ENCODE assay signal across 19 mouse cellular contexts in genomic region chr2:166051421-166051820, GRCm38 (mm10). TPM values are rescaled to one million over a fixed set of nuclear protein-coding genes. Genes with fewer than 3 reads are reported as not detected.
DNase-seq lines count a peak whose midpoint lies in the region; TF ChIP-seq lines count a peak whose summit lies in the region.
"Had no signal": no experiment of that assay in that cellular context is flagged by ENCODE, and none has a peak within 500 bp of the region (broad histone marks: within the 10 kb centered on the region; RNA-seq: fewer than 3 reads in every experiment).

No protein-coding gene starts in this region.

- peaks cover 4% of the 10 kb centered on the region for H3K4me1 ChIP-seq in cortical plate, adult 2 months (ENCODE audit: control insufficient read depth, insufficient read depth, low read length)
- peaks cover 9% of the 10 kb centered on the region for H3K4me1 ChIP-seq in olfactory bulb, adult 2 months (ENCODE audit: control insufficient read depth, insufficient read depth, low read length)
- H3K4me1 ChIP-seq: embryonic facial prominence, embryonic 12.5 days; forebrain, embryonic 13.5 days; forebrain, embryonic 15.5 days had no signal

- peak overlapping the region; percentile 85 for H3K27ac ChIP-seq in gastrocnemius, adult 2 months
- peak overlapping the region; percentile 15; the same call in 1 of the 2 replicates for H3K27ac ChIP-seq in cortical plate, adult 2 months (ENCODE audit: insufficient read depth, low read length)
- peak overlapping the region; percentile 41; the same call in 1 of the 2 replicates for H3K27ac ChIP-seq in olfactory bulb, adult 2 months (ENCODE audit: insufficient read depth, low read depth, low read length)
- H3K27ac ChIP-seq: embryonic facial prominence, embryonic 10.5 days; embryonic facial prominence, embryonic 12.5 days; forebrain, embryonic 13.5 days; forebrain, embryonic 15.5 days had no signal

- intact Hi-C loops in gastrocnemius, adult 2 months (cut with DNase I), result no loop called here

- no peak for TF ChIP-seq POLR2A in cortical plate, adult 2 months (IDR thresholded peaks at IDR 0.05; ENCODE audit: extremely low read depth, insufficient read depth, low read length)
- no peak for TF ChIP-seq POLR2A in olfactory bulb, adult 2 months (IDR thresholded peaks at IDR 0.05; ENCODE audit: insufficient read depth, low read depth, low read length)

- no peak overlapping the region; the same call in 1 of the 2 replicates for H3K4me3 ChIP-seq in gastrocnemius, adult 2 months
- no peak overlapping the region for H3K4me3 ChIP-seq in cortical plate, adult 2 months (ENCODE audit: insufficient read depth, low read length)
- no peak overlapping the region for H3K4me3 ChIP-seq in olfactory bulb, adult 2 months (ENCODE audit: insufficient read depth, low read depth, low read length)
- H3K4me3 ChIP-seq: embryonic facial prominence, embryonic 10.5 days; embryonic facial prominence, embryonic 12.5 days; forebrain, embryonic 13.5 days; forebrain, embryonic 15.5 days had no signal

- peak; percentile 75 for DNase-seq in gastrocnemius, adult 2 months
- no peak for DNase-seq in gastrocnemius, postnatal 4 days (ENCODE audit: low spot score in 2 of 2)
- DNase-seq in retina, embryonic 14.5 days (ENCODE audit: low spot score), result no peak
- DNase-seq in kidney, adult 18-20 months, result no peak
- DNase-seq: adrenal gland, adult 2 months; adrenal gland, postnatal 10 days; adrenal gland, postnatal 25 days; cerebellum, adult 11 months; cerebellum, adult 18-20 months; cerebellum, adult 8-10 months; cerebellum, adult 9-11 months; cerebellum, postnatal 14 days; cerebellum, postnatal 36 days had no signal

- TF ChIP-seq CTCF in gastrocnemius, adult 2 months (IDR thresholded peaks at IDR 0.05), result no peak
- no peak for TF ChIP-seq CTCF in cortical plate, adult 2 months (IDR thresholded peaks at IDR 0.05; ENCODE audit: extremely low read depth, insufficient read depth, low read length)
- TF ChIP-seq CTCF in olfactory bulb, adult 2 months (IDR thresholded peaks at IDR 0.05; ENCODE audit: insufficient read depth, low read depth, low read length), result no peak

- WGBS in olfactory bulb, adult 2 months, result 86% methylated on average over 17 of the region's 17 CpGs

RNA-seq across cellular contexts. Expression of gene Ncoa3, which starts 59.0 kb away (rescaled TPM):
- total RNA-seq in gastrocnemius, adult 2 months (2021), result 10 to 100 TPM; 21.0 to 24.8 TPM
- 10 to 100 TPM; 17.2 to 21.9 TPM for total RNA-seq in gastrocnemius, postnatal 4 days (2021)
- 29.7 and 32.8 TPM in 2 replicates for polyA plus RNA-seq in cortical plate, adult 2 months (2012; rRNA removed)
- not detected in 2 replicates for polyA plus RNA-seq in olfactory bulb, adult 2 months (2012; ENCODE audit: insufficient read depth, insufficient read length, low replicate concordance, missing spikeins)

Comparison
In these comparisons a context has a peak if more than half of its experiments do, and no peak if none do; other contexts are left out.
1. H3K27ac ChIP-seq: peak in every context shown above with its lines; median percentile 85 in gastrocnemius, adult 2 months; 41 in olfactory bulb, adult 2 months; 15 in cortical plate, adult 2 months.